Mouse (Mus musculus) layer of hippocampus, adult 18-20 months (tissue): ENCODE results near the gene Hnrnph2. TPM values are rescaled to one million over a fixed set of nuclear protein-coding genes. Genes with fewer than 3 reads are reported as not detected.

Experiments used
- DNase-seq, 2 experiments: peaks; one replicate each; pipeline ENCODE4 v3.0.0; 2022; ENCODE audit warnings: low spot score in 2 of 2
- long read RNA-seq: library from polyadenylated mRNA; stranded (forward); transcript quantifications from one replicate; pipeline ENCODE4 v2.0.0, GENCODE M21; 2021
- total RNA-seq, 2 experiments: library from RNA; stranded (reverse); gene quantifications; 2 replicates each; pipeline ENCODE4 v1.2.3; 2021

The Hnrnph2 gene
- total RNA-seq, result 100 to 1,000 TPM; 153 to 156 TPM
- long read RNA-seq, transcript Hnrnph2-203 (3 exons, 2,426 nt), result minor isoform, 43 of 195 reads
- long read RNA-seq, transcript Hnrnph2-202 (4 exons, 2,364 nt), result major isoform, 142 of 195 reads
- long read RNA-seq, partial matches to known transcripts, result 4 of 195 reads
- long read RNA-seq, other reads (novel, unspliced or antisense), result 6 of 195 reads

GRCm38 (mm10) chrX:134600659-134601379 is at the start of gene Hnrnph2, which contains the start of gene Gla:
Gene Hnrnph2, plus strand, starts transcription at chrX:134601179.
Gene Gla, minus strand, starts transcription at chrX:134601125.
- DNase-seq, result peak; percentile 82 to 95

GRCm38 (mm10) chrX:134553326-134553725 is 47.7 kb upstream of the Hnrnph2 start:
- no peak for DNase-seq

DNA sequence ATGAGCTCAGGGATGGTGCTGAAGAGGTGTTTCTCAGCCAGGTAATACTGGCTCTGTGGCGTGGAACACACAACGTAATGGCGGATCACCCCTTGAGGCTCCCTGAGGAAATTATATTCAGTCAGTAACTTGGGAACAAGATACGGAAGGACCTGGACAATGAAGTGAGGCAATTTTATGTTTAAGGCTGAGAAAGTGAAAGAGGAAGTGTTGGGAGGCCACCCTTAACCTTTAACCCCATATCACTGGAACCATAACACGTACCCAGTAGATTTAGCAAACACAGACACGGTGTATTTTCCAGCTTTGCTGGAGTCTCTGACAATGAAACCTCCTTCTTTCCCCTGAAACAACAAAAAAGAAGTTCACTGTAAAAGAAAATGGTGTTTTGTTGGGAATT is 46.6 kb upstream of the Hnrnph2 start:
- no peak for DNase-seq

DNA sequence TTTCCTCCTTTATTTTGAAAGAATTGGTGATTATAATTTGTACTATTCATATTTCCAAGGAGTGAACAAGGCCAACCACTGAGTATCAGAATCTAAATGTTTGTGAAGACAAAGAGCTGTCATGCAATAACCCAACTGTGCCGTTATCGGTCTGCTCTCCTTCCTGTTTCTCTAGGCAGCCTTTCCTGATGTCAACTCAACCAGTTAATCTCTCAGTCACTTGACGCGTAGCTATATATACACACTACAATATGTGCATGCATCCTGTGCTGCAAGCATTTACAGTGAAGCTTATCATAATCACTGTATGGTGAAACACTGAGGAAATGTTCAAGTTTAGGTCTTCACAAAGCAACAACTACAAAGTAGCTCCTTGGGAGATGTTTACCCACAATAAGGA is 36.7 kb upstream of the Hnrnph2 start:
- DNase-seq, result no peak

GRCm38 (mm10) chrX:134566536-134567222 is 34.3 kb upstream of the Hnrnph2 start:
- no peak for DNase-seq

DNA sequence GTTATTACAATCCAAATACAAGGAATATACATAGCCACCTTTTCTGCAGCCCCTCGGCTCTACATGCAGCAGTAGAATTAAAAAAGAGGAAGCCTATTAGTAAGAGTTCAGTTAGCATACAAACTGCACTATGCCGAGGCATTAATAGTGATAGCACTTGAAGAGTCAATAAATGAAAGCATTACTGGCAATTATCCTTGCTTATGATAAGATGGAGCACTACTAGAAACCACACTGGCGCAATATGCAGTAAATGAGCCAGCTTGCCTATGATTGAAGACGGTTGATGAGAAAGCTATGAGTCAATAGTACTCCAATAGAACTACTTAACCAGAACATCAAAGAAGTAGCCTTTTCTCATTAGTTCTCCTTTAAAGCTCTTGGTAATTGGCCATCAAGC is 23.1 kb upstream of the Hnrnph2 start:
- DNase-seq, result no peak

- no peak for DNase-seq
Measured at GRCm38 (mm10) chrX:134580528-134581305, 20.3 kb upstream of the Hnrnph2 start.

DNA sequence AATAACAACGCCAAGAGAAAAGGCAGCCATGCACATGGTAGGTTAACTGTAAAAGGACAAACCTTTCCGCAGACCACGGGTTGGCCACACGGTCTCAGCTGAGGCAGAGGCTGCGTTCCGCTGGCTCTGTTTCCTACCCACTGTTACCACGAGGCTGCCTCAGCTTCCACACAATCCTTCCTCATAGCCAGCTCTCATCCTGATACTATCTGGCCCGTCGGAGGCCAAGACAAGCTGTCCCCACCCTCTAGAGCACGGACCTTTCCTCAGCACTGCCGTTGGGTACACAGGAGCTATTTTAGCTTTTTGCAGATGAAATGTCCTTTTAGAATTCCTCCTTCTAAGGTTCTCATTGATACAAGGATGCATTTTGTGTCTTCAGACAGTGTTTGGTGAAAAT is 18.7 kb upstream of the Hnrnph2 start:
- no peak for DNase-seq

GRCm38 (mm10) chrX:134582888-134583669 is 17.9 kb upstream of the Hnrnph2 start, which contains the start of gene Btk:
Gene Btk, minus strand, starts transcription at chrX:134583570.
- DNase-seq, result no peak

GRCm38 (mm10) chrX:134585103-134586002 is 15.6 kb upstream of the Hnrnph2 start, which contains the start of gene Rpl36a:
Gene Rpl36a, plus strand, starts transcription at chrX:134585654.
- peak; percentile 78 to 92 for DNase-seq

- no peak for DNase-seq
Measured at GRCm38 (mm10) chrX:134586447-134586846, 14.5 kb upstream of the Hnrnph2 start.

GRCm38 (mm10) chrX:134588261-134588660 is 12.7 kb upstream of the Hnrnph2 start:
- no peak for DNase-seq

- no peak for DNase-seq
Measured at GRCm38 (mm10) chrX:134588997-134589396, 12.0 kb upstream of the Hnrnph2 start.

GRCm38 (mm10) chrX:134589836-134590235 is 11.1 kb upstream of the Hnrnph2 start:
- no peak for DNase-seq

GRCm38 (mm10) chrX:134599922-134600565 is 935 bp upstream of the Hnrnph2 start:
- DNase-seq, result no peak

DNA sequence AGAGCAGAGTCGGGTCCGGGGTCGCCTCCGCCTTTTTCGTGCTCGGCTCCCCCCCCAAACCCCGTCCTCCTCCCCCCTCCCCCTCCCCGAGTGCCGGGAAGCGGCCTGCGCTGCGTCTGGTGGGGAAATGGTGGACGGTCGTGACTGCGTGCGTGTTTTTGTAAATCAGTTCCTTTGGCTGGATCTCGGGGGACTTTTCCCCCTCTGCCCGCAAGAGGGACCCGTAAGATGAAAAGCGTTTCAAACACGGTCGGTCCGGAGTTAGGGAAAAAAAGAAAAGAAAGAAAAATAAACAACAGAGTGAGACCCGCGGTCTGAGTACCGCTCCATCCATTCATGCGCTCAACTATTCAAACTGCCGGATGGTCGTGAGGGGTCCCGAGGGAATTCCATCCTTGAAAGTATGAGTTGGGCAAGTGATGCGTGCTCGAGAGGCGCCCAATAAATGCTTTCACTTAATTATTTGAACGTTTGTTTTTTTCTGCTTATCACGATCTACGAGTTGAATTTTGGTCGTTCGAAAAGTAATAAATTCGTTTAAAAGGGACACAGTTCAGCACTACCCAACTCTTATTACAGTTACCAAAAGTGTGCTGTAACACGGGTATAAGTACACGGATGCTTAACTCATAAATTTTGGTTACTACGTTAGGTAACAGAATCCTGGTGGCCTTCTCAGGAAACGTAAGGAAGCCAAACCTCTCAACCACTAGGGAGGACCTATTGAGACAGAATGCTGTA is 571 bp downstream of the Hnrnph2 start:
- no peak for DNase-seq

GRCm38 (mm10) chrX:134609472-134609871 is 8.5 kb downstream of the Hnrnph2 start:
- DNase-seq, result peak in 1 of 2 experiments; percentile 20

GRCm38 (mm10) chrX:134610984-134611383 is 10.0 kb downstream of the Hnrnph2 start:
- no peak for DNase-seq
